Mouse (Mus musculus): ENCODE measurements around the gene Cnr2.

GRCm38 (mm10) chr4:135968271-135968869 lies 73.2 kb downstream of the Cnr2 start:
- TF ChIP-seq ZC3H11A (IDR thresholded peaks at IDR 0.05; ENCODE audit: borderline replicate concordance, low read depth, low read length), result no peak
- no peak for TF ChIP-seq ZNF384 (IDR thresholded peaks at IDR 0.05; ENCODE audit: low read depth, low read length)
- TF ChIP-seq MAFK (IDR thresholded peaks at IDR 0.05; ENCODE audit: insufficient read depth, low read depth, low read length), result no peak
- TF ChIP-seq HCFC1 (IDR thresholded peaks at IDR 0.05; ENCODE audit: borderline replicate concordance, insufficient read depth, low read length), result no peak
- no peak for TF ChIP-seq CHD2 (IDR thresholded peaks at IDR 0.05; ENCODE audit: low read depth, low read length)
